Mouse (Mus musculus) thymus, postnatal 0 days (tissue): ENCODE data around the gene Lcn8. TPM values are rescaled to one million over a fixed set of nuclear protein-coding genes. Genes with fewer than 3 reads are reported as not detected.

Source experiments
- DNase-seq: peaks from one replicate; pipeline ENCODE4 v3.0.0-alpha.2; 2015; ENCODE audit warnings: low spot score
- polyA plus RNA-seq: library from polyadenylated mRNA; unstranded; fragments of >200 nt; fragmentation: Nextera tagmentation; extraction: Ambion mirVana; gene quantifications from 2 replicates; pipeline ENCODE4 v1.2.1, GENCODE M21; 2015

The Lcn8 gene
- 0.38 and 0.76 TPM in 2 replicates for polyA plus RNA-seq

DNA sequence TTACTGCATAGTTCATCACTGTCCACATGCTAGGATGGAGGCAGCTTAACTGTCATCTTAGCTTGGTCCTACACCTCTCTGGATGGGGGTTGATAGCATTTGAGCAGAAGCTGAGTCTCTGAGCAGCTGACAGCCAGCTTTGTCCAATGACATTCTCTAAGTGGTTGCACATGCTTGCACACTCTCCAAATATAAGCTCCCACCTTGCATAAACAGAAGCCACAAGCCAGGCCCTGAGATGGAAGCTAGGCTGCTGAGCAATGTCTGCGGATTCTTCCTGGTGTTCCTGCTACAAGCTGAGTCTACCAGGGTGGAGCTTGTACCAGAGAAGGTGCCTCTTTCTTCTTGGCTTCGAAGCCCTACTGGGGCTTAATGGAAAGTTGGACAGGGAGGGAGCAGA lies at the start of gene Lcn8:
Gene Lcn8 (plus strand): TSS at position 219 of the 400 bp plus-strand sequence.
- no peak for DNase-seq

DNA sequence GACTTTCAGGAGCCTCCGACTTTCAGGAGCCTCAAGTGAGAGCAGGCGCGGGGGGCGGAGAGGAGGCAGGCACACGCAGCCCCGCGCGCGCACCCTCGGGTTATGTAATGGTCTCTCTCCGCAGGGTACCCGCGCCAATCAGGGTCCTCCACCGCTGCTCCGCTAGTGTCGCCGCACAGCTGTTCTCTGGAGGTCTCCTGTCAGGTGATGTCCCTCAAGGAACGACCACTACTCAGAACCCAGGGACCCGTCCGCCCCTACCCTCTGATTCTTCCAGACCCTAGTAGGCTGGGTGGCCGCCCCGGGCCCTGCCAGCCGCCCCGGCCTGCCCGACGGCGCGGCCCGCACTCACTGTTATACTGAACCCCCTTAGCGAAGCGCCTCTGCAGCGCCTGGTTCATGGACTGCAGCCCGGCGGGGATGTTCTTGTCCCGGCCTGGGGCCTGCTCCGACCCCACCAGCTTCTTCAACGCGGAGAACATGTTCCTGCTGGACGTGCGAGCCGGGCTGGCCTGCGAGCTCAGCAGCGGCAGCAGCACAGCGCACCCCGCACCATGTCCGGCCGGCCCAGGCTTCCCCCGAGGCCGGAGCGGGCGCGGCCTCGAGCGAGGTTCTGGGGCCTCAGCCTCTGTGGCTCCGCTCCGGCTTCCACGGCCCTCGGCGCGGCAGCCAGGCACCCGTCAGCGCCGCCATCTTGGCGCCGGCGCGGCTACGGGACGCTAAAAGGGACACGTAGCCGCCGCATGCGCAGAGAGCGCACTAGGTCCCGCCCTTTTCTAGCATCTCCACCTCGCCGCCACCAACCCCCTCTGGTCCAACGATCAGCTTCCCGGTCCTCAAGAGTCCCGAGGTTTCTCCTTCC lies 44.9 kb upstream of the Lcn8 start, which contains the start of gene Rabl6:
Gene Rabl6 (minus strand): TSS at position 761 of the 862 bp plus-strand sequence.
- DNase-seq = peak; percentile 89

DNA sequence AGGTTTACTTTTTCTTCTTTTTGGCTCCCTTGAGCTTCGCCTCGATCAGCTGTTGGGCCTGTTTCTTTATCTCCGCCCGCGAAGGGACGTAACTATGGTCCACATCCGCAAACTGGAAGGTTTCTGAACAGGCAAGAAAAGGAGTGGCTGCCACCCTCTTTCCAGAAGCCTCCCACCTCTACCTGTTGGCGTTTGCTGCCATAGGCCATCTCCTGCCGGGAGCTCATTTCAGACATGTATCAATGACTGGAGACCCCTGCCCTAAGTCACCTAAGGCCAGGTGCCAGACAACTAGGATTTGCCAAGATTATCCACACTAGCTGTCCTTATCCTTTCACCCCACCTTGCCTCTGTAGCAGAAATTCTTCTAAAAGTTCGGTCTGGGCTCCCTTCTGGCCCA lies 44.2 kb upstream of the Lcn8 start:
- DNase-seq = no peak

DNA sequence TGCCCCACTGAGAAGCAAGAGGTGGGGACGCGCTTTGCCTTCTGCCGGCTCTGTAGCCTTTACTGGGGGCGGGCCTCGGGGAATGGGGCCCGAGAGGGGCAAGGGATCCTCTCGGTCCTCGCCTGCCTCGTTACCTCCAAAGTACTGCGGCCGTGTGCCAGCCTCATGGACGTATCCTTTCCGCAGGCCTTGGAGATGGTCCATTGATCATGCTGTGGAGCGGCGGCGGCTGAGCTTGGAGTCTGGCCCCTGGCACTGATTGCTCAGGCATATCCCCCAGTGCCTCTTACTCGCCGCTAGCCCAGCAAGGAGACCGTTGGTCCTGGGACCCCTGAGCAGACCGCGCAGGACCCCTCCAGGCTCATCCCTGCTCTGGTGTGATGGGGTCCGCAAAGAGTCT lies 36.5 kb upstream of the Lcn8 start:
- DNase-seq = no peak

DNA sequence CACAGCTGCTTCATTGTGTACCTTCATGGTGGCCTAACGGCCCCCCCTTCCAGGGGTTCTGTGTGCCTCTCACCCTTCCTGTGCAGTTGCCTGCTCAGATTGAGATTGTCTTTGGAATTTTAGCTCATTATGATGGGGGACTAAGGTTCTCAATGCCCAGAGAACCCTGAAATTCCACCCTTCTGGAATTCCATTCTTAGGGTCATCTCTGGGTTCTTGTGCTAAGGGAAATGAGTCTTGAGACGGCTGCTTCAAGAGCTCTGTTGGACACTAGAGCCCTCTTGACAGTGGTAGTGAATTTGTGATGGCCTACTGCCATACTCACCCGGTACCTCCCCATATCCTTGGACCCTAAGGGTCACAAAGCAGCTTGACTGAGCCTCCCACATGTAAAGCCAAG lies 35.3 kb upstream of the Lcn8 start, which contains the start of gene Ccdc183:
Gene Ccdc183 (minus strand): TSS at position 101 of the 400 bp plus-strand sequence.
- DNase-seq = no peak

DNA sequence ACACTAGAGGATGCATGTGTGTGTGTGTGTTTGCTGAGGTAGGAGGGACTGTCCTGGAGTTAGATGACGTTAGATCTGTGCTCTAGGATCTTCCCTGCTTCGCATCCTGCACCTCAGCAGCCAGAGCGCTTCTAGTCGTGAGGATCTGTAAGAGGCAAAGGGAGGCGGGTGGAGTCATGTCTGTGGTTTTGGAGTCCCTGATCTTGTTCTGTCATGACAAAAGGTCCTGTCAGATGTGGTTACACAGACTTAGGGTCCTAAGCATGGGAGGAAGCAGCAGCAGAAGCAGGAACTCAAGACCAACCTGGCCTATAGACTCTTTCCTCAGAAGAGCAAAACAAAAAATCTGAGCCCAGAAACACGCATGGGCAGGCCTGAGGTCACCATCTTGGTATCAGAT lies 32.5 kb upstream of the Lcn8 start:
- DNase-seq = peak; percentile 68

DNA sequence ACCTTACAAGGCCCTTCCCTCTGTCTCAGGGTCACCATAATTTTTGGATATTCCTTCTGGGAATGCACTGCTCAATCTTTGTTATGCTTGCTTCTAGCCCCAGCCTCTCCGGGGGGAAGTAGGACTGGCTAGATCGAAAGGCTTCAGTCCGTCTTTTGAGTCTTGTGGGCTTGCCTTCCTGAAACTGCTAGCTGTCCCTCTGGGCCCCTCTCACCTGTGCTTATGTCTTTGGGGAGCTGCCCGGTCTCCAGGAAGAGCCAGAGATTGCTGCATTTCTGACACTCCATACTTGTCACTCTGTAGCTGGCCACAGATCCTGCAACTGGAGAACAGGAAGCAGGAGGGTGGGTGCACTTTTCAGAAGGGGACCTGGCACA lies 32.1 kb upstream of the Lcn8 start:
- DNase-seq = no peak

DNA sequence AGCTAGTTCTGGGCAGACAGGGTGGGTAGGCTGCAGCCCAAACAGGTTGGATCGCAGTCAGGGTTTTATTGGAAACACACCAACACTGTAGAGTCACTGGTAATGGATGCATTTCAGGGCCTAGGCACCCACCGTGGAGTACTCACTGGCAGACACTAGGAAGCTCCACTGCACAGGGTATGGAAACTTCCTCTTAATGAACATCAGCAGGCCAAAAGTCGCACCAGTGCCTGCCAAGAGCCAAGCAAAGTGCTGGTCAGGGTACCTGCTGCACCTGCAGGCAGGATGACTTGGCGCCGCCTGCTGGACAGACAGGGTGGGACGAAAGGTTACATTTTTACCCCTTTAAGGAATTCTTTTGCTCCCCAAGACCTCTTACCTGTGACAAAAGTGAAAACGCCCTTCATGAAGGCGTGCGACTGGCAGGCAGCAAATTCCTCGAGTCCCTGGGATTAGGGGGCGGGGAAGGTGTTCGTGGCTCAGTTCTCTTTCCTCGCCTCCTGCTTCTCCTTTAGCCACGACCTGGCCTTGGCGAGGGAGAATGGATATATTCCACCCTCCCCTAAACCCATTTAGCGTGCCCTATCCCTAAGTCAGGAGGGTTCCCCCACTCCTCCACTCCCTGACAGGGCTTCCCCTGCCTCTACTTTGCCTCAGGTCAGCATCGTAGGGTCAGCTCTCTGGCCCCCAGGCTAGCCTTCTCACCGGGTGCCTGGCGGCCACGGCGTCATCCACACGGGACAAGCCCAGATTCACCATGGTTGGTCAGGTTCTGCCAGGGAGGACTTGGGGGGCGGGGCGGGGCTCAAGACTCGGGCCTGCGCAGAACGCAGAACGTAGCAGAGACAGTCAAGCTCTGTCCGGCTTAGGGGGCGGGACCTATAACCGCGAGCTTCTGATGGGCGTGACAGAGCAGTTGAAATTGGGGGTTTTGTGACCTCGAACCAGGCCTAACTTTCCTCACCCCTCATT lies 31.4 kb upstream of the Lcn8 start, which contains the start of gene Tmem141:
Gene Tmem141 (minus strand): TSS at position 777 of the 972 bp plus-strand sequence.
- peak; percentile 63 for DNase-seq

DNA sequence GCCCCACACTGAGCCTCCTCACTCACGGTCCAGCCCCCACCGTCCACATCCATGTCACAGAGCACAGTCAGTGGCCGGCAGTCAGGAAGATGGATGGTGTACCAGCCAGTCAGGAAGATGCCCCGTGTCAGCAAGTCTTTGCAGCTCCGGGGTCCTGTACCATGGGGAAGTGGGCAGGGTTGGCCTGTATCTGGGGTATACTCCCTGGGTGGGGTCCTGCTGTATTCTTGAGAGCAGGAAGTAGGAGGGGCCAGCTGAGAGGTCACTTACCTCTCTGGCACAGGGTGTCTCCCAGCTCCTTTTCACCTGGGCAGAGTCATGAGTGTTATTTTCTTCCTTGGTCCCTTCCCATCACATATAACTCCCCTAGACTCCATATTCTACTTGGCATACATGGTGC lies 26.9 kb upstream of the Lcn8 start:
- DNase-seq = no peak

DNA sequence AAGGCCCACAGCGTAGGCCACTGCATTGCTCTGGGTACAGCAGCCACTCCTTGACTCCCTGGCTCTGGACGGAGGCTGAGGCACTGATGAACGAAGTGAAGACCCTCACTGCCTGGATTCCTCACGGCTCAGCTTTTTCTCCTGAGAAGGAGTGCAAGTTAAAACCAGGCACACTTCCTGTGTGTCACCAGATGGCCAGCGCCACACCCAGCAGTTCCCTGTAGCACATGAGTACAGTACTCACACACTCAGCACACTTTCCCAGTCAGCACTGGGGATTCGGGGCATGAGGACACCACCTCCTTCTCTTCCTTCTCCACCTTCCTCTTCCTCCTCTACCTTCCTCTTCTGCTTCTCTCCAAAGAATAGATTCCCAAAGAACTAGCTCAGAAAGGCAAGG lies 25.1 kb upstream of the Lcn8 start, which contains the start of gene Fcna:
Gene Fcna (minus strand): TSS at position 220 of the 400 bp plus-strand sequence.
- no peak for DNase-seq

DNA sequence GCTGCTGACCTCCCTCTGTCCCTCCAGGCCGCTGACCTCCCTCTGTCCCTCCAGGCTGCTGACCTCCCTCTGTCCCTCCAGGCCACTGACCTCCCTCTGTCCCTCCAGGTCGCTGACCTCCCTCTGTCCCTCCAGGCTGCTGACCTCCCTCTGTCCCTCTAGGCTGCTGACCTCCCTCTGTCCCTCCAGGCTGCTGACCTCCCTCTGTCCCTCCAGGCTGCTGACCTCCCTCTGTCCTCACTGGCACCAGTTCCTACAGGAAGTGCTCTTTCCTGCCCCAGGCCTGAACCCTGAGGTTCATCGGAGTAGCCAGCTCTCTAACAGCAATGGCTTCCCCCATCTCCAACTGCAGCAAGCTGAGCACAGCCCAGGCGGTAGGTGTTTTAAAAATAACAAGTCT lies 24.2 kb upstream of the Lcn8 start:
- DNase-seq = no peak

DNA sequence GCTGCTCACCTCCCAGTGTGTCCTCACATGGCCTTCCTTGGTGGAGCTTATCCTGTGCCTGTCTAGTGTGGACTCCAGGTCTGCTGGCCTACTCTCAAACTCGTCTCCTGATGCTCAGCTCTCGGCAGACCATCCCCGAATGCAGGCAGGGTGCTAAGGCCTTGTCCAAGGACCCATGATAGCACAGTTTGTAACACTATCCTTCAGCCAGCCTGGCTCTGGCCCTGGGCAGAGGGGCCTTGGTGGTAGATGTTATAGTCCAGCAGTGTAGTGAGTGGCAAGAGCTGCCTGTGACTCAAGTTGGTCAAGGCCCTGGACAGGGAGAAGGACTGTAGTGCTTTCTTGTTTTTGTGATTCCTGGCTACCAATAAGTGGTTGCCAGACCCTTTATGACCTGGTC lies 19.3 kb upstream of the Lcn8 start:
- DNase-seq = no peak

DNA sequence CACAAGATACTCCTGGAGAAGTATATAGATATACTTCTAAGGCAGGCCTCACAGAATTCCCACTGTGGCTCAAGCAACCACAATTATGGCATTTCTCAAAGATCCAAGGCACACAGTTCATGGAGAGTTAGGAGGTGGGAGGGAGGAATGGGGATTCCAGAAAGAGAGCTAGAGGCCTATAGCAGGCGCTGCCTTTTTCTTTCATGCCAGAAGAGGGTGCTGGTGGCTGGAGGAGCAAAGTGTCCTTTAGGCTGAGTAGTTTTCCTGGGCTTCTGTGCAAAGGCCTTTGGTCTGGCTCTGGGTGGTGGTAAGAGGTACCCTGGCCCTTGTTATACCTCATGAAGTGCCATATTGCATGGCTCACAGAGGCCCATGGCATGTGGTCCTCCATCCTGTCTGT lies 18.9 kb upstream of the Lcn8 start:
- DNase-seq = no peak

DNA sequence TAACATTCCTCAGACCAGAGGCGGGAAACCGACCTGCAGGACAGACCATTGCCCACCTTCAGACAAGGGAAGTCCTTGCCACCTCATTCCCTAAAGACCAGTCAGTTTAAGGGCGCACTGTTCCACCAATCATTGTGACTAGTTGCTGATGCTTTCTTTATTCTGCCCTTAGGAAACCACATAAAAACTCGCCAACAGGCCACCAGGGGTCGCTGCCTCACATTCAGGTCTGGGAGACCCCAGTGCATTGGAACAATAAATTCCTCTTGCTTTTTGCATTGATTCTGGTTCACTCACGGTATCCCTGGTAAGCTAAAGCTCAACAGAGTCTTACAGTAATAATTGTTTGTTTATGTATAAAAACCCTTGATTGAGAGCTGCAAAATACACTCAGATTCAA lies 13.0 kb upstream of the Lcn8 start:
- DNase-seq = peak; percentile 54

DNA sequence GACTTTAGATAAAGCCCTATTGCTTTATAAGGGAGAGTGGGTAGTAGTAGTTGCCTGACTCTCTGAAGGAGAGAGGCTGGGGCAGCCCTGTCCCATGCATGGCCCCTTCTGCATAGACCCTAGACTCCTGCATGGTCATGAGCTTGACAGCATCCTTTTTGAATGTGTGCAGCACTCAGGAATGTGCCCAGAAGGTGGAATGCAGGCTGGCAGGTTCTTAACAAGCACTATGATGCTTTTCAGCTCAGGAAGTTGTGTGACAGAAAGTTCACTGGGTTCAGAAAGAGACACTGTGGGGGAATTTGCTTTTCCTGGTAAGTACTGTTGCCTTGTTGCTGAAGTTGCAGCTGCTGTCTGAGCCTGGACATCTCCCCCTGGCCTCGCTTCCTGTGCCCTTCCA lies 1.6 kb downstream of the Lcn8 start:
- no peak for DNase-seq

DNA sequence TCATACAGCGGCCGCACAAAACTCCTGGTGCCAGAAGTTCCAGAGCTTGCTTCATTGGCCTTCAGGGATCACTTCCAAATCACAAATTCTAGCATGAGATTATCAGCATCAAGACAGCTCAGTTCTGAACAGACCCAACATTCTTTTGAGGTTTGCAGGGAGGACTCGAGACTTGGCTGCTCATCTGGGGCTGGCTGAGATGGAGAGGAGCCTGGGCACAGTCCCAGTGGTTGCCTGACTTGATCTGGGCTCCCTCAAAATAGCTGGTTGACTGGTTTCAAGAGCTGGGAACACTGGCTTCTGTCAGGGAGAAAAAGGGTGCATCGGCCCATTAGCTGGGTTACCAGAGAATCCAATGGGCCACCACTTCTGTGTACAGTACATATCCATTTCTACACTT lies 3.8 kb downstream of the Lcn8 start:
- no peak for DNase-seq

DNA sequence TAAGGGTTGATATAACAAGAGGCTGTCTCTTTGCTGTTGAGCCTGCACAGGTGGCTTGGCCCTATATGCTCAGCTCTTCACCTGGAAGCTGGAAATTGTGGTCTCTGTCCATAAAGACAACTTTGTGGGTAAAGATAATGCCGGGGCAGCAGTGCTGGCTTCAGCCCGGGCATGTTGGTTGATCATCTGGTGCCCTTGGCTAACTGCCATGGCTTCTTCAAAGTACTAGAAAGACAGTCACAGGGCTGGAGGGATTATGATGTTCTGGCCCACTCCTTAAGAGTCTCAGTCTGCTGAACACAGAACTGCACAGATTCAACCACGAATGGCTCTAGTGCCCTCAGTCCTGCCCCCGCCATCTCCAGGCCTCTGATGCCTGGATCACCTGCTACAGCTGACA lies 4.3 kb downstream of the Lcn8 start:
- no peak for DNase-seq

DNA sequence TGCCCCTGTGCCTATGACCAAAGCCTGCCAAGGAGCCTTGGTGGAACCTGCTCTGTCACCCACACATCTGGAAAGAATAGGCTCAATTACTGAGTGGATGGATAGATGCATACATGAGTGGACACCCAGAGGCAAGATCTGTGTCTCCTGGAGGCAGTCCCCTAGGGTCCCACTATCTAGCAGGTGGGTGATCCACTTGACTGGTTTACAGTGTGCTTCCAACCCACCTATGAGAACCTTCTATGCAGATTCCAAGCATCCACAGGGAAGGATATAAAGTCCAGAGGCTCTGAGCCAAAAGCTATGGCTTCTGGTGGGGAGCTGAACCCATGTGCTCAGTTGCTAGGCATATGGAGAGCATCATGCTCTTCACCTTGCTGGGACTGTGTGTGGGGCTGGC lies 4.7 kb downstream of the Lcn8 start, which contains the start of gene Lcn5:
Gene Lcn5 (plus strand): TSS at position 301 of the 400 bp plus-strand sequence.
- DNase-seq = no peak

DNA sequence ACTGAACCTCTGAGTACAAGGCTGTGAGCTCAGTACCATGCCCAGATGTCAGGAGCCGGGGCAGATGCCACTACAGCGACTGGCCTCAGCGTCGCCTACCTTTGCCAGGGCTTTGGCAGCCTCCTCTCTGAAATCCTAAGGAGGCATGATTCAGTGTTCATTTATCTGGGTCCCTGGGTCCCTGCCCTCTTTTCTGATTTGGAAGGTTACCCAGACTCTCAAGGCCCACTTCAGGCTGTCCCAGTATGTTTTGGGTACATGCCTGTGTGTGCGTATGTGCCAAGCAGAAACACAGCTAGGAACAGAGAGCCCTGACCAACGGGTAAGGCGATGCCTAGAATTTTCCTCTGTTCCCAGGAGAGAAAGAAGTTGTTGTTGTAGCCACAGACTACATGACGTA lies 7.4 kb downstream of the Lcn8 start:
- DNase-seq = no peak

DNA sequence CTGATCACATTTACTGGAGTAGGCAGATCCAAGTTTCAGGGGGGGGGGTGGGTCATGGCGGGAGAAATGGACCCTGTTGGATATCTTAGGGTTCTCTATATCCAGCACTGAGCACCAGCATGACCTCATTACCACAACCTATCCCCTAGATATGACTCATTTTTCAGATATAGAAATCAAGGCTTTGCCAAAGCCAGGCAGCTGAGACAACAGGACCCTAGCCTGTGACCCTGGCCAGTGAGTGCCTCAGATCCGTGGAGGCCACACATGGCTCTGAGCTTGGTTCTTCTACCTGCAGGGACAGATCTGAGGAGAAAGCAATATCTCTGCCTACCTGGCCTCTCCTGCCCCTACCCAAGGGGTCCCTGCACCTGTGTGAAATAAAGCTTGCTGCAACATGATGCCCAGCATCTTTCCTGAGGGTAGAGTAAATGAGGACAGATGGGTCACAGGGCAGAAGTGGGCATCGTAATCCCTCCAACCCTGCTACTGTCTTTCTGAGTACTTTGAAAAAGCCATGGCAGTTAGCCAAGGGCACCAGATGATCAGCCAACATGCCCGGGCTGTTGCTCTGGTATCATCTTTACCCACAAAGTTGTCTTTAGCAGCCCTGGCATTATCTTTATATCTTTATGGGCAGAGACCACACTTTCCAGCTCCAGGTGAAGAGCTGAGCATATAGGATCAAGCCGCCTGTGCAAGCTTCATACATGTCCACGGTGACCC lies 8.5 kb downstream of the Lcn8 start:
- DNase-seq = no peak

DNA sequence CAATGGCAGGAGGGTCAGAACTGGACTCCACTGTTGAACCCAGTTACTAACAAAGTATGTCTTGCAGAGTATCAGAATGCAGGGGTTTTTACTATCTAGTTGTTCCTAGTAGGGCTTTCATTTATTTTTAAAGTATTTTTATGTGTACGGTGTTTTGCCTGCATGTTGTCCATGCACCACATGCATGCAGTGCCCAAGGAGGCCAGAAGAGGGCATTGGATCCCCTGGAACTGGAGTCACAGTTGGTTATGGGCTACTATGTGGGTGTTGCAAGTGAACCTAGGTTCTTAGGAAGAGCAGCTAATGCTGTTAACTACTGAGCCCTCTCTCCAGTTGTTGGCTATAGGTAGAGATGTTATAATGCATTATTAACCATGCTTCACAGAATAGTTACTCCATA lies 10.6 kb downstream of the Lcn8 start:
- peak; percentile 31 for DNase-seq
